Mouse (Mus musculus) lung, adult 2 months (tissue): Measurements from ENCODE around the gene Kcnb1.

Source experiments
- CTCF ChIP-seq: fragments of 200-500 bp; IDR thresholded peaks from 2 replicates; pipeline ENCODE4 v1.5.1; 2011; ENCODE audit warnings: mild to moderate bottlenecking, low read length, control low read depth; ENCODE audit not compliant: insufficient read depth
- POLR2A ChIP-seq: fragments of 200-500 bp; IDR thresholded peaks from 2 replicates; pipeline ENCODE4 v1.6.1; 2011; ENCODE audit warnings: low read depth, mild to moderate bottlenecking, control low read depth, low read length, borderline replicate concordance; ENCODE audit errors: extremely low read depth

DNA sequence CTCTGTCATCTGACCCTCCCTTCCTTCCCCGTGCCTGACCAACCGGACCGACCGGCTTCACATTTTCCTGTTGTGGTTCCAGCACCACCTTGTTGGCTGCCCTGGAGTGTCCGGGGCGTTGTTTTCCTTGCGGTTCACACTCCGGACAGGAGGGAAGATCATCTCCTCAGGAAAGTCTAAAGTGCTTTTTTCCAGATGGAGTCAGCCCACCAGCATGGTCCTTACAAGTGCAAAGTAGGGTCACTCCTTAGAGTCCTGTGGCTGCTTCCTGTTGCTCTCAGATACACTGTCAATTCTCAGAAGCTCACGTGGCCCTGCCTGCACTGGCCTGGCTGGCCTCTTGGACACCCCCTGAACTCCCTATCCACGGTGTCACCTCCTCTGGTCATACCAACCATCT is 71.9 kb downstream of the Kcnb1 start:
- TF ChIP-seq POLR2A: no peak
- TF ChIP-seq CTCF: no peak
